Mouse (Mus musculus) naive thymus-derived CD4-positive, alpha-beta T cell, adult 5 months (primary cell): Measurements from ENCODE around the gene Ube2a. TPM values are rescaled to one million over a fixed set of nuclear protein-coding genes. Genes with fewer than 3 reads are reported as not detected.

Source experiments
- polyA plus RNA-seq: library from polyadenylated mRNA; unstranded; fragments of 100-300 nt; shearing (Covaris generic); gene quantifications from one replicate; pipeline ENCODE4 v1.2.1, GENCODE M21; 2017

The Ube2a gene
- polyA plus RNA-seq = 159 TPM

GRCm38 (mm10) chrX:36873765-36874164, at the start of gene Ube2a, which contains the start of gene C330007P06Rik:
Gene Ube2a, plus strand, starts transcription at chrX:36873900.
Gene C330007P06Rik, minus strand, starts transcription at chrX:36874111.

GRCm38 (mm10) chrX:36902321-36903114, 28.8 kb downstream of the Ube2a start, which contains the start of gene Nkrf:
Gene Nkrf, minus strand, starts transcription at chrX:36902899.

Other genes starting within 250 kb of the Ube2a start
- gene Akap17b, start 228.5 kb upstream of the Ube2a start, polyA plus RNA-seq = 1.5 TPM
- gene Slc25a43, start 130.2 kb upstream of the Ube2a start, polyA plus RNA-seq = not detected
- 638 TPM for gene Slc25a5, start 78.2 kb upstream of the Ube2a start, polyA plus RNA-seq
- gene C330007P06Rik, start 211 bp downstream of the Ube2a start, polyA plus RNA-seq = 22.3 TPM
- 2.9 TPM for gene Nkrf, start 29.0 kb downstream of the Ube2a start, polyA plus RNA-seq
- 141 TPM for gene Sept6, start 117.9 kb downstream of the Ube2a start, polyA plus RNA-seq
- not detected for gene Sowahd, start 174.9 kb downstream of the Ube2a start, polyA plus RNA-seq
- 514 TPM for gene Rpl39, start 211.5 kb downstream of the Ube2a start, polyA plus RNA-seq
- 13.0 TPM for gene Upf3b, start 236.4 kb downstream of the Ube2a start, polyA plus RNA-seq